Mouse (Mus musculus): ENCODE results near the gene Slc23a3. TPM values are rescaled to one million over a fixed set of nuclear protein-coding genes. Genes with fewer than 3 reads are reported as not detected.

The Slc23a3 gene
- 0.49 and 0.86 TPM in 2 replicates for polyA plus RNA-seq (2015; fragmentation: Nextera tagmentation; extraction: Ambion mirVana)

DNA sequence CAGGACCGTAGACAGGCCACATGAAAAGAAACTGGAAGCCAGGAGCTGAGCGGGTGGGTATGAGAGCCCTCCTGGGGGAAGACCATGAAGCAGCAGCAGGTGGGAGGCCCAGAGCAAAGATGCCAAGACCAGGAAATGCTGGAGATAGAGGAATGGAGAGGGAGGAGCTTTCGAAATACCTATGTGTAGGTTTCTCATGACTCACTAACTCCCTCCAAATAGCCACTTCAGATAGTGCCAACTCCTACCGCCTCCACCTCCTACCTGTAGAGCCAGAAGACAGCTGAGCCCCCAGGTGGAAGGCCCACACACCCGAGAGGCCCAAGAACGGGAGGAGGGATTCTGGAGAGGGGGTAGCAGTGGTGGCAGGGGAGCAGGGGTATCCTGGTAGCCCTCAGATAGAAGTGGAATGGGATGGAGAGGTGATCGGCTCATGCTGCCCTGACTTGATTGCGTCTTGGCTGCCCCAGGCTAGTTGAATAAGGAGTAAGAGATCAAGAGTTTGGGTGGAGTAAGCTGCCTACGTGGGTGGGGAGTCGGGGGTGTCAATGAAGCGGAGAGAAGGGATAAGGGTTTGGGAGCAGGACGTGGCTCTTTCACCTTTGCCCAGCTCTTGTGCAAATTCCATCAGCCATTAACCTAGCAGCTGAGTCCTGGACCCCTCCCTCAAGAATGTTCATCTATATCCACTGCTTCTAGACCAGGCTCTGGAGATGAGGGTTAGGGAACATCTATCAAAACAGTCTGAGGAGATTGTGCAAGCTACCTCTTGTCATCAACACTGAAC lies at the start of gene Slc23a3:
TSS of gene Slc23a3 (minus strand) at position 470 of the 787 bp plus-strand sequence.
- H3K27ac ChIP-seq = no peak within 1 kb of the TSS
- no peak for ATAC-seq (ENCODE audit: insufficient read depth, low FRiP score, low read depth)
- H3K9ac ChIP-seq = no peak within 1 kb of the TSS
- H3K36me3 ChIP-seq = peaks cover 20% of the 10 kb centered on the region
- no peak within 1 kb of the TSS for H3K4me3 ChIP-seq (replicated peaks)
- no peaks in the 10 kb centered on the region for H3K9me3 ChIP-seq
- H3K27me3 ChIP-seq (replicated peaks) = no peaks in the 10 kb centered on the region
- peaks cover 3% of the 10 kb centered on the region; the same call in 1 of the 2 replicates for H3K4me1 ChIP-seq
- H3K4me2 ChIP-seq = no peak within 1 kb of the TSS
- 46% methylated on average over 12 of the region's 12 CpGs for WGBS

DNA sequence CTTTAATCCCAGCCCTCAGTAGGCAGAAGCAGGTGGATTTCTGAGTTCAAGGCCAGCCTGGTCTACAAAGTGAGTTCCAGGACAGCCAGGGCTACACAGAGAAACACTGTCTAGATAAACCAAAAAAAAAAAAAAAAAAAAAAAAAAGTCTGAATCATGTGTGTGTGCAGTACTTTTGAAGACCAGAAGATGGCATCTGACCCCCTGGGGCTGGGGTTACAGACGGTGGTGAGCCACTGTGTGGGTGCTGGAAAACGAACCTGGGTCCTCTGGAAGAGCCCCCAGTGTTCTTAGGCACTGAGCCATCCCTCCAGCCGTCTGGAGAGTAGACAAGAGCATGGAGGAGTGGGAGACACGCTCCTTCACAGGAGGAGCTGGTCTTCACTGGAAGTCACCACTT lies 48.5 kb upstream of the Slc23a3 start:
- Histone ChIP-seq H3K27me3 (replicated peaks) (no peaks in the 10 kb centered on the region), H3K9me3 (no peaks in the 10 kb centered on the region), H3K36me3 (peaks cover 32% of the 10 kb centered on the region), H3K4me3 (replicated peaks) (no peak overlapping the region), H3K27ac (no peak overlapping the region), H3K4me1 (peaks cover 14% of the 10 kb centered on the region), H3K4me2 (no peak overlapping the region), H3K9ac (no peak overlapping the region)
- WGBS = 70% methylated on average over 4 of the region's 4 CpGs
- ATAC-seq (ENCODE audit: insufficient read depth, low FRiP score, low read depth) = no peak

DNA sequence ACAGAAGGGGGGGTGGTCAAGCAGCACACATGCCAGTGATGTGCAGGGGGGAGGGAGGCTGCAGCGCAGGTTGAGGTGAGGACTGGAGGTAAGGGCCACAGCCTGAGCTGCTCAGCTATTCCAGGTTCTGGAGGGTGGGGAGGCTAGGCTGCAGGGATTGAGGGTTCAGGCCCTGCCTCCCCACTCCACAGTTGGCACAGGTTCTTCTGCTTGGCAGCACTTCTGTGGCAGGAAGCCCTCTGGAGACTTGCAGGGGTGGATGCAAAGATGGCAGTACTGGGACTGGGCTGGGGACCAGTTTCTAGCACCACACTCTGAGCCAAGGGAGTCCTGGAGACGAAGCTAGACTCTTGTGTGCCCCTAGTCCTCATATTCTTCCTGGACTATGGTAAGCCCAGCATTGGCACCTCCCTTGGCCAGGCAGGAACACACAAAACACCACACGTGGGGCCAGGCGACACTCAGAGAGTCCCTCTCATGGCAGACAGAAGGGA lies 47.7 kb upstream of the Slc23a3 start:
- 89% methylated on average over 4 of the region's 4 CpGs for WGBS
- H3K4me2 ChIP-seq = no peak overlapping the region
- peaks cover 26% of the 10 kb centered on the region for H3K36me3 ChIP-seq
- no peak overlapping the region for H3K27ac ChIP-seq
- H3K4me3 ChIP-seq (replicated peaks) = no peak overlapping the region
- ATAC-seq (ENCODE audit: insufficient read depth, low FRiP score, low read depth) = no peak
- H3K4me1 ChIP-seq = peaks cover 14% of the 10 kb centered on the region
- H3K9me3 ChIP-seq = no peaks in the 10 kb centered on the region
- H3K27me3 ChIP-seq (replicated peaks) = no peaks in the 10 kb centered on the region
- H3K9ac ChIP-seq = no peak overlapping the region

DNA sequence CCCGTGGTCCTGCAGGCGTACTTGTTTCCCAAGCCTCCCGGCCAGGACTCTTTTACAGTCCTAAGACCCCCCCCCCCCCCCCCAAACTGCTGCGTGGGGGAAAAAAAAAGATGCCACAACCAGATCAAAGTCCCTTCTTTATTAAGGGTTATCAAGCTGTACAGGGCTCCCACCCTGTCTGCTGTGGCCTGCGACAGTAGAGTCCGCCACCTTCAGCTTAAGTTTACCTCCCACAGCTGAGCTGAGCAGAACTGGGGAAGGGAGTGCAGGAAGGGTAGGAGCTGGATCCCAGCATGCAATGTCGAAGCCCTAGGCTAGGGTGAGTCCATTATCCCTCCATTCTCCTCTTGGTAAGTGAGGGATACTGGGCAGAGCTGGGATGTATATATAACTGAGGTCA lies 47.1 kb upstream of the Slc23a3 start:
- no peak for ATAC-seq (ENCODE audit: insufficient read depth, low FRiP score, low read depth)
- 31% methylated on average over 7 of the region's 7 CpGs for WGBS
- H3K4me2 ChIP-seq = peak overlapping the region; percentile 99
- H3K4me1 ChIP-seq = peaks cover 14% of the 10 kb centered on the region
- peaks cover 23% of the 10 kb centered on the region for H3K36me3 ChIP-seq
- no peaks in the 10 kb centered on the region for H3K9me3 ChIP-seq
- no peaks in the 10 kb centered on the region for H3K27me3 ChIP-seq (replicated peaks)
- peak overlapping the region; percentile 62; the same call in 1 of the 2 replicates for H3K4me3 ChIP-seq (replicated peaks)
- H3K9ac ChIP-seq = no peak overlapping the region
- H3K27ac ChIP-seq = no peak overlapping the region

DNA sequence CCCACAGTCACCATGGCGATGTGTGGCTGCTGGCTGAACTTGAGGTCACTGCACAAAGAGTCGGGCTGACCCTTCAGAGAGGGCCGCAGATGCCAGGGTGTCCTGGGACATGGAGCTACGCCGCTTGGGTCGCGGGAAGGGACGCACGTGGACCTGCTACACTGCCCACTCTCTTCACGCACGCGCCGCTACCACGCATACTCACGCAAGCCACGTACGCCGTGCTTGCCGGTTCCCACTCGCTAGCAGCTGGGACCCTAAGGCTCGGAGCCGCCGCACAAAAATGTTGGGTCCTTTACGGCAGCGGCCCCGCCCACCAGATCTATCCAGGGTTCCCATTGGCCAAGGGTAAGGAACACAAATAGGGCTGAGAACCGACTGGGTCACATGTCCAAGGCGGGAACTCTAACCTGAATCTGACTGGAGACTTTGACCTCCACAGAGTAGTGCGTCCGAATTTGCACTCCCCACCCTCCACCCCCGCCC lies 46.5 kb upstream of the Slc23a3 start, which contains the start of gene Abcb6:
TSS of gene Abcb6 (minus strand) at position 288 of the 486 bp plus-strand sequence.
- WGBS = under 1% methylated on average over 31 of the region's 31 CpGs
- peaks cover 17% of the 10 kb centered on the region for H3K36me3 ChIP-seq
- H3K4me2 ChIP-seq = peak within 1 kb of the TSS; percentile 99
- peak within 1 kb of the TSS; percentile 62 for H3K4me3 ChIP-seq (replicated peaks)
- peaks cover 14% of the 10 kb centered on the region for H3K4me1 ChIP-seq
- no peaks in the 10 kb centered on the region for H3K27me3 ChIP-seq (replicated peaks)
- peak; percentile 90 for ATAC-seq (ENCODE audit: insufficient read depth, low FRiP score, low read depth)
- no peaks in the 10 kb centered on the region for H3K9me3 ChIP-seq
- H3K27ac ChIP-seq = peak within 1 kb of the TSS; percentile 57
- H3K9ac ChIP-seq = peak within 1 kb of the TSS; percentile 53

DNA sequence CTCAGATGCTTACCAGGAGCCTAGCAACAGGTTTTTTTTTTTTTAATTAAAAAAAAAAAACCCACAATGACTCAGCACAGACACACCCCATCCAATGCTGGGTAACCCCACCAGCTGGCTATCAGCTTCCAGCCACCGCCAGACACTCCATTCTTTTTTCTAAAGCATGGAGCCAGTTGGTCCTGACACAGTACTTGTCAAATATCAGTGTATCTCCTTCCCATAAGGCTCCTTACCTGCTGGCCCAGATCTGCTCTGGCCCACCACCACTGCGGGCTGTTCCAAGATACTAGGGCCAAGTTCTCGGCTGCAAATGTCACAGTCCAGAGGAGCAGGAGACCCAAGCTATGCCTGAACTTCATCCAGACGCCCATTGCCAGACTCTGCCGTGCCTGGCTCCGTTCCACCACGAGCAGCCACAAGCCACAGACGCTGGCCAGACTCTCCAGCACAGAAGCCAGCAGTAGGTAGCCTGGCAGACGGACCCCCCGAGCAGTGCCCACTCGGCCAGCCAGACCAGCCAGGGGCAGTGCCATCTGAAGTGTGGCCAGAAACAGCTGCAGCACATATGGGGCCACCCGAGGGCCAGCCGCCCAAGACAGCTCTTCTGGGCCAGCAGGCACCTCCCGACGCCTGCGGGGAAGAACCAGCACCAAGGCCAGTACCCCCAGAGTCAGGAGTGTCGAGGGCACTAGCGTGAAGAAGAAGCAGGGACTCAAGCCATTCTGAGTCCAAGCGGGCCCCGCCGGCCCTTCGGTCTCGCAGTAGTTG lies 45.8 kb upstream of the Slc23a3 start:
- Histone ChIP-seq H3K27ac (peak overlapping the region; percentile 57), H3K4me3 (replicated peaks) (peak overlapping the region; percentile 62), H3K4me1 (peaks cover 14% of the 10 kb centered on the region), H3K27me3 (replicated peaks) (no peaks in the 10 kb centered on the region), H3K4me2 (peak overlapping the region; percentile 99), H3K9me3 (no peaks in the 10 kb centered on the region), H3K36me3 (peaks cover 12% of the 10 kb centered on the region), H3K9ac (peak overlapping the region; percentile 53)
- ATAC-seq (ENCODE audit: insufficient read depth, low FRiP score, low read depth) = peak; percentile 54
- WGBS = 6% methylated on average over 23 of the region's 23 CpGs

DNA sequence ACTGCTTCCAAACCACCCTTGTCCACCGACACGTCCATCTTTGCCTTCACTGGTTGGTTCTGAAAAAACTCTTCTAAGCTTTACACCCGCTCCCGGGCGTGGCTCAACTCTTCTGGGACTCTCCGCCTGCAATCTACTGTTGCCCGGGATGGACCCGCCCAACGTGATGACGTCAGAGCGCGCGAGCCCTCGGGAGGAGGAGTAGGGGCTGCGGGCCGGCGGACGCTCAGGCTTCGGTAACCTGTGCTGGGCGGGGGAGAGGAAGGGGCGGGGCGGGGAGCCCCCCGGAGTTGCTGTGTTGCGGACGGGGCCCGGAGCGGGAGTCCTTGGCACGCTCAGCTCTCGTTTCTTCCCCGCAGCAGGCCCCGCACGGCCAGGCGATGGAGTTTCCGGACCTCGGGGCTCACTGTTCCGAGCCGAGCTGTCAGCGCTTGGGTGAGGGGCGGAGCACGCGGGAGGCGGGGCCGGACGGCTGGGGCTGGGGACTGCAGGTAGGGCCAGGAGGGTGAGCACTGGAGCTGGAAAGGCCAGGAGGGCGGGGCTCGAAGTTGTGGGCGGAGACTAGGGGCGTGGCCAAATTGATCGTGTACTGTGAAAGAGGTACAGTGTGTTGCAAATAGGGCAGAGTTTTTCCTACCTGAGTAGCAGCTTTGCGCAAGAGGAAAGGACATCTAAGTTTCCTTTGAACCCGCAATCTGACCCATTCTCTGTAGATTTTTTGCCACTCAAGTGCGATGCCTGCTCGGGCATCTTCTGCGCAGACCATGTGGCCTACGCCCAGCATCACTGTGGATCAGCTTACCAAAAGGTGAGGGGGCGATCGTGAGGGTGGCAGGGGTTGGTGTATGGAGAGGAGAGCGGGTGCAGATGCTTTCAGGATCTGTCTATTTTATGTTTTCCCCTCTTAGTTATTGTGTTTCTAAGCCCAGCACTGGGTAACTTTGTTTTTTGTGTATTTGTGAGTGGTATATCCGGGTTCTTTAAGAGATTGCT lies 35.1 kb upstream of the Slc23a3 start, which contains the start of gene Zfand2b:
TSS of gene Zfand2b (plus strand) at position 175 of the 993 bp plus-strand sequence.
- Histone ChIP-seq H3K27ac (peak within 1 kb of the TSS; percentile 86), H3K4me3 (replicated peaks) (peak within 1 kb of the TSS; percentile 77), H3K9ac (peak within 1 kb of the TSS; percentile 63), H3K27me3 (replicated peaks) (no peaks in the 10 kb centered on the region), H3K4me1 (peaks cover 16% of the 10 kb centered on the region), H3K9me3 (no peaks in the 10 kb centered on the region), H3K4me2 (peak within 1 kb of the TSS; percentile 80), H3K36me3 (peaks cover 23% of the 10 kb centered on the region)
- peak; percentile 98 for ATAC-seq (ENCODE audit: insufficient read depth, low FRiP score, low read depth)
- WGBS = 1% methylated on average over 59 of the region's 59 CpGs

DNA sequence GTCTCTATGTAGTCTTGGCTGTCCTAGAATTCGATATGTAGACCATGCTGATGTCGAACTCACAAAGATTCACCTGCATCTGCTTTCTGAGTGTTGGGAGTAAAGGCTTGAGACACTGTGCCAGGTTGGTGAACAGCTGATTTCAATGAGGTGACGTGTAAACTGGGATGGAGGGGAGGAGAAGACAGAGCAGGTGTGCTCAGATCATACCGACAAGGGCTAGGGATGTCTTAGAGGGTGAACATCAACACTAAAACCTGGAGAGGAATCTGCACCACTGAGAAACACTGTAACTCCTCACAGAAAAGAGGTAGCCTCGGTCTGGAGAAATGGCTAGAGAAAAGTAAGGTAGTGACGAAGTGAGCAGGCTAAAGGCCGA lies 34.4 kb upstream of the Slc23a3 start:
- H3K27ac ChIP-seq = peak overlapping the region; percentile 86
- no peaks in the 10 kb centered on the region for H3K27me3 ChIP-seq (replicated peaks)
- H3K9me3 ChIP-seq = no peaks in the 10 kb centered on the region
- H3K36me3 ChIP-seq = peaks cover 22% of the 10 kb centered on the region
- peak overlapping the region; percentile 23; the same call in 1 of the 2 replicates for H3K9ac ChIP-seq
- H3K4me3 ChIP-seq (replicated peaks) = peak overlapping the region; percentile 77
- WGBS = 5% methylated on average over 7 of the region's 7 CpGs
- peaks cover 16% of the 10 kb centered on the region for H3K4me1 ChIP-seq
- H3K4me2 ChIP-seq = peak overlapping the region; percentile 80
- ATAC-seq (ENCODE audit: insufficient read depth, low FRiP score, low read depth) = peak; percentile 2; the same call in 1 of the 2 replicates

DNA sequence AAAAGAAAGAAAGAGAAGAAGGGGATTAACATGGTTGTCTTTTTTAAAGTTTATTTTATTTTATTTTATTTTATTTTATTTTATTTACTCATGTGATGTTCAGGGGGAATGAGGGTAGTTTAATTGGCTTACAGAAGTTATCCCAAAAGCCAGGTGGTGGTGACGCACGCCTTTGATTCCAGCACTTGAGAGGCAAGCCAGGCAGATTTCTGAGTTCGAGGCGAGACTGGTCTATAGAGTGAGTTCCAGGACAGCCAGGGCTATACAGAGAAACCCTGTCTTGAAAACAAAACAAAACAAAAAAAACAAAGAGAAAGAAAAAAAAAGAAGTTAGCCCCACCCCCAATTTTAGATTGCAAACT lies 26.5 kb upstream of the Slc23a3 start:
- no peak overlapping the region for H3K4me2 ChIP-seq
- no peak overlapping the region for H3K9ac ChIP-seq
- no peaks in the 10 kb centered on the region for H3K9me3 ChIP-seq
- no peak for ATAC-seq (ENCODE audit: insufficient read depth, low FRiP score, low read depth)
- no peaks in the 10 kb centered on the region for H3K4me1 ChIP-seq
- H3K27me3 ChIP-seq (replicated peaks) = no peaks in the 10 kb centered on the region
- WGBS = 75% methylated on average over 4 of the region's 4 CpGs
- H3K27ac ChIP-seq = no peak overlapping the region
- no peak overlapping the region for H3K4me3 ChIP-seq (replicated peaks)
- no peaks in the 10 kb centered on the region for H3K36me3 ChIP-seq

DNA sequence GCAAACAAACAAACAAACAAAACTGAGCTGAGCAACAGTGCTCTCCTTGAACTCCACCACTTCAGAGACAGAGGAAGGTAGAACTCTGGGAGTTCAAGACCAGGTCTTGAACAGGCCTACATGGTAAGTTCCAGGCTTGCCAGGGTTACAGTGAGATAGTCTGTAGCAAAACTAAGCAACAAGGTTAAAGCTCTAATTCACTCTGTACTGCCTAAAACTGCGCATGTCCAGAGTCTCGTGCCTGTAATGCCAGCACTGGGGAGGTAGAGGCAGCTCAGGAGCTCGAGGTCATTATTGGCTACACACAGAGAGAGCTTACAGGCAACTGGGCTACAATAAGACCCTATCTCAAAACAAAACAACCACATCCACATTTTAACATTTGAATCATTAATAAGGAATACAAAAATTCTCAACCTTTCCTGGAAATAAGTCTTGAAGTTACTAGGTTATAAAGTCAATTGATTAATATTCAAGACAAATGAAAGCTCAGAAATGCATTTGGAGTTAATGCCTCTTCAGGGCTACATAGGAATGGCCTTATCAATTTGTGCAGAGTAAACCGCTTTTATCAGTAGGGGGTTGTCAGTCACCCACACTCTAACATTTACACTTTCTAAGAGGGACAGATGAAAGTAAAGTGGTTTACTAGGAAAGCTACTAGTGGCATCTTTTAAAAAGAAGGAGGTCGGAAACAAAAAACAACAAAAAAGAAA lies 26.0 kb upstream of the Slc23a3 start:
- no peak overlapping the region for H3K4me3 ChIP-seq (replicated peaks)
- no peak overlapping the region for H3K9ac ChIP-seq
- H3K4me2 ChIP-seq = no peak overlapping the region
- H3K27ac ChIP-seq = no peak overlapping the region
- H3K36me3 ChIP-seq = no peaks in the 10 kb centered on the region
- WGBS = 56% methylated on average over 5 of the region's 5 CpGs
- no peaks in the 10 kb centered on the region for H3K4me1 ChIP-seq
- no peaks in the 10 kb centered on the region for H3K27me3 ChIP-seq (replicated peaks)
- H3K9me3 ChIP-seq = no peaks in the 10 kb centered on the region
- peak; percentile 60; the same call in 1 of the 2 replicates for ATAC-seq (ENCODE audit: insufficient read depth, low FRiP score, low read depth)

Measured in stomach, embryonic 15.5 days (tissue).